Mouse (Mus musculus) hindbrain, embryonic 16.5 days (tissue): ENCODE data around the gene Nudt4. TPM values are rescaled to one million over a fixed set of nuclear protein-coding genes. Genes with fewer than 3 reads are reported as not detected.

Experiments used
- ATAC-seq: fragments of 200-750 bp; cut with Nextera tagmentation; 2 replicates; pipeline ENCODE4 v1.8.0; 2017; ENCODE audit warnings: moderate TSS enrichment, moderate library complexity
- H3K27ac ChIP-seq: fragments of 300-500 bp; sonication (generic); 2 replicates; pipeline ENCODE4 v1.5.1; 2014; ENCODE audit warnings: low read depth, mild to moderate bottlenecking, control low read depth, low read length, moderate library complexity
- H3K27me3 ChIP-seq: fragments of 300-500 bp; sonication (generic); replicated peaks from 2 replicates; pipeline ENCODE4 v1.6.1; 2014; ENCODE audit warnings: low read length; ENCODE audit not compliant: control insufficient read depth, insufficient read depth
- H3K36me3 ChIP-seq: fragments of 300-500 bp; sonication (generic); 2 replicates; pipeline ENCODE4 v1.6.1; 2014; ENCODE audit warnings: mild to moderate bottlenecking, low read length, moderate library complexity, mixed read lengths; ENCODE audit not compliant: control insufficient read depth, insufficient read depth
- H3K4me1 ChIP-seq: fragments of 300-500 bp; sonication (generic); 2 replicates; pipeline ENCODE4 v1.6.1; 2014; ENCODE audit warnings: low read depth, low read length; ENCODE audit not compliant: control insufficient read depth, insufficient read depth
- H3K4me2 ChIP-seq: fragments of 300-500 bp; sonication (generic); 2 replicates; pipeline ENCODE4 v1.6.1; 2014; ENCODE audit warnings: mild to moderate bottlenecking, low read length, control low read depth, moderate library complexity
- H3K4me3 ChIP-seq: fragments of 300-500 bp; sonication (generic); 2 replicates; pipeline ENCODE4 v1.5.1; 2014; ENCODE audit warnings: mild to moderate bottlenecking, low read length, control low read depth, moderate library complexity
- H3K9ac ChIP-seq: fragments of 300-500 bp; sonication (generic); 2 replicates; pipeline ENCODE4 v1.6.1; 2014; ENCODE audit warnings: low read depth, mild to moderate bottlenecking, control low read depth, low read length, moderate library complexity
- H3K9me3 ChIP-seq: fragments of 300-500 bp; sonication (generic); 2 replicates; pipeline ENCODE4 v1.6.1; 2014; ENCODE audit warnings: mild to moderate bottlenecking, low read length, moderate library complexity; ENCODE audit not compliant: control insufficient read depth
- WGBS: fragments of 180-500 bp; shearing (Covaris S2); extraction: QIAGEN DNeasy Blood & Tissue Kit; methylation state at CpG from one replicate; pipeline ENCODE4 v1.1.7; 2014; 5-methylcytosine and 5-hydroxymethylcytosine counted together
- polyA plus RNA-seq: library from polyadenylated mRNA; unstranded; fragments of >200 nt; fragmentation: Nextera tagmentation; extraction: Ambion mirVana; gene quantifications from 2 replicates; pipeline ENCODE4 v1.2.1, GENCODE M21; 2015

Nudt4 gene
- polyA plus RNA-seq, 1 experiment from 2014 or later = 60.7 TPM

DNA sequence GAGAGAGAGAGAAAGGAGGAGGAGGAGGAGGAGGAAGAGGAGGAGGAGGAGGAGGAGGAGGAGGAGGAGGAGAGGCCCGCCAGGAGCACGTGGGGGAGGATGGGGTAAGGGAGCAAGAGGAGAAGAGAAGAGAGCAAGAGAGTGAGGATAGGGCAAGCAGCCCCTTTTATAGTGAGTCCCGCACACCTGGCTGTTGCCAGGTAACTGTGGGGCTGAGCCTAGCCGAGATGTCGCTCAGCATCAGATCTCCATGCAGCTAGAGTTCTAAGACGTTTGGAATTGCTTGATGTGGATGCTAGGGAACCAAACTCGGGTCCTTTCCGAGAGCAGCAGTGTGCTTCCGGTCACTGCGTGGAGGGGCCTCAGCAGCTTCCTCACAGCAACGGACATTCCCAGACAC is 30.5 kb upstream of the Nudt4 start:
- H3K9me3 ChIP-seq = no peaks in the 10 kb centered on the region
- no peak overlapping the region for H3K27ac ChIP-seq
- H3K36me3 ChIP-seq = no peaks in the 10 kb centered on the region
- no peaks in the 10 kb centered on the region for H3K27me3 ChIP-seq
- no peaks in the 10 kb centered on the region for H3K4me1 ChIP-seq
- WGBS = 43% methylated on average over 11 of the region's 11 CpGs
- no peak overlapping the region for H3K4me3 ChIP-seq
- no peak for ATAC-seq
- H3K4me2 ChIP-seq = no peak overlapping the region
- no peak overlapping the region for H3K9ac ChIP-seq

DNA sequence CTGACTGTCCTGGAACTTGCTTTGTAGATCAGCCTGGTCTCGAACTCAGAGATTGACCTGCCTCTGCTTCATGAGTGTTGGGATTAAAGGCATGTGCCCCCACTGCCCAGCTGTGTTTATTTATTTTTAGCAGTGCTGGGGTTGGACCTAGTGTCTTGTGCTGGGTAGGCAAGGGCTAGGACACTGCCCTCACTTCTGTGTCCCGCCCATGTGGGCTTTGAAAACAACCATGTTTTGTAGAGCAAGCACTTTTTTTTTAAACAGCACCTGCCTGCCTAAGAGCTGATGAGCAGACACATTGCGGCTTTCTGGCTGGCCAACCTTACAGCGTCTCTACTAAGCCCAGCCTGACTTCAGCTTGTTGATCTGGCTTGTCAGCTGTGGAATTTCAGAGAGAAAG is 27.3 kb upstream of the Nudt4 start:
- Histone ChIP-seq H3K4me1 (no peaks in the 10 kb centered on the region), H3K27me3 (no peaks in the 10 kb centered on the region), H3K4me2 (no peak overlapping the region), H3K36me3 (no peaks in the 10 kb centered on the region), H3K4me3 (no peak overlapping the region), H3K9me3 (no peaks in the 10 kb centered on the region), H3K9ac (no peak overlapping the region), H3K27ac (no peak overlapping the region)
- 87% methylated on average over 4 of the region's 4 CpGs for WGBS
- no peak for ATAC-seq

DNA sequence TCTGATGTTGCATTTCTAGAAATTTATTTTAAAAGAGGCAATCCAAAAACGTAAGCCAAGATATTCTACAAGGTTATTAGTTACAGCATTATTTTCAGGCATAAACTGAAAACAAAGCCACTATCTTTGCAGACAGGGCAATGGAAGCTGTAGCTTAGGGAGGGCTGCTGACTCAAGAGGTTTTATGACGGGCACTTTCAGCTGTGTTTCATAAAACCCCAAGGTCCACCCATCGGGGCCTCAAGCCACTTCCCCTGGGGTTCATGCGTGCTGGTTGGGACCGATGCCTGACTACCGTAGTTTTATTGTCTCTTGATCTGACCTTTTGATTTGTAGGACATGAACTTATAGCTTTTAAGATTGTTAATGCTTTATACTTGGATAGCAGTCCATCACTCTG is 26.2 kb upstream of the Nudt4 start:
- H3K4me1 ChIP-seq = no peaks in the 10 kb centered on the region
- H3K9ac ChIP-seq = no peak overlapping the region
- H3K27ac ChIP-seq = no peak overlapping the region
- H3K36me3 ChIP-seq = no peaks in the 10 kb centered on the region
- no peaks in the 10 kb centered on the region for H3K9me3 ChIP-seq
- H3K4me3 ChIP-seq = no peak overlapping the region
- H3K4me2 ChIP-seq = no peak overlapping the region
- WGBS = 92% methylated on average over 6 of the region's 6 CpGs
- H3K27me3 ChIP-seq = no peaks in the 10 kb centered on the region
- ATAC-seq = no peak

DNA sequence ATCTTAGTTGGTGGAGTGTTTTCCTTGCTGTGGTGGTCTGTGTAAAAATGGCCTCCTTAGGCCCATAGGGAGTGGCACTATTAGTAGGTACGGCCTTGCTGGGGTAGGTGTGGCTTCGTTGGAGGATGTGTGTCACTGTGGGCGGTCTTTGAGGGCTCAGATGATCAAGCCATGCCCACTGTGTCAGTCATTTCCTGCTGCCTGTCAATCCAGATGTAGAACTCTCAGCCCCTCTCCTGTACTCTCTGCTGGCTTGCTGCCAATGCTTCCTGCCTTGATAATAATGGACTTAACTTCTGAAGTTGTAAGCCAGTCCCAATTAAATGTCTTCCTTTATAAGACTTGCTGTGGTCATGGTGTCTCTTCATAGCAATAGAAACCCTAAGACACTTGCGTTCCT is 25.2 kb upstream of the Nudt4 start:
- Histone ChIP-seq H3K4me3 (no peak overlapping the region), H3K9me3 (no peaks in the 10 kb centered on the region), H3K4me2 (no peak overlapping the region), H3K27ac (no peak overlapping the region), H3K27me3 (no peaks in the 10 kb centered on the region), H3K9ac (no peak overlapping the region), H3K36me3 (no peaks in the 10 kb centered on the region), H3K4me1 (no peaks in the 10 kb centered on the region)
- no peak for ATAC-seq
- WGBS = 94% methylated on average over 4 of the region's 4 CpGs

DNA sequence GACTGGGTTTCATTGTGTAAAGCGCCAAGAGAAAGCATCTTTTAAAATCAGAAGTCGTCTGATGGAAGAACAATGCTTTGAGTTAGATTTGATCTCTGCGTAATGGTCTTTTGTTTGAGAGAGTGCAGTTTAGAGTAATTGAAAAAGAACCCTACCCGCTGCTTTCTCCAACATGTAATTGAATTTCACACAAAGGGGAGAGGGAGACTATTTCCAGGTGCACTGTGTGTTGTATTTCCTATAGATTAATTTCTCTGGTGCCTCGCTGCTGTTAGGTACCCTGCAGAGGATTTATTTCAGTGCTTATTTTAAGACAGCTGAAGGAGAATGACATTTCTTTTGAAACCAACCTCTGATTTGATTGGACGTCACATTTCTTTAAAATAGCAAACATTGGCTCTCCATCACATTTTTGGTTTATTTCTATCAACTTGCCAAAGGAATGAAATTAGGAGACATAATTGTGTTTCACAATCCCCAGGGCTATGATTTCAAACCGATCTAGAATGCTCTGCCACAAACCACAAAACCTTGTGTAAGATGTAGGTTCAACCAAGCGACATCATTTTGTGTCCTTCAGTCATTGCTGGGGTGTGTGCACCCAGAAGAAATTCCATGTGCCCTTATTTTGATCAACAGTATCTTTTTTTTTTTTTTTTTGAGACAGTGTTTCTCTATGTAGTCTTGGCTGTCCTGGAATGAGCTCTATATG is 23.7 kb upstream of the Nudt4 start:
- Histone ChIP-seq H3K4me1 (no peaks in the 10 kb centered on the region), H3K9ac (no peak overlapping the region), H3K27ac (no peak overlapping the region), H3K36me3 (no peaks in the 10 kb centered on the region), H3K4me3 (no peak overlapping the region), H3K27me3 (no peaks in the 10 kb centered on the region), H3K4me2 (no peak overlapping the region), H3K9me3 (no peaks in the 10 kb centered on the region)
- 0 out of 2 replicates have a peak, but pooled peaks have one; percentile 50 for ATAC-seq
- WGBS = 48% methylated on average over 8 of the region's 8 CpGs

DNA sequence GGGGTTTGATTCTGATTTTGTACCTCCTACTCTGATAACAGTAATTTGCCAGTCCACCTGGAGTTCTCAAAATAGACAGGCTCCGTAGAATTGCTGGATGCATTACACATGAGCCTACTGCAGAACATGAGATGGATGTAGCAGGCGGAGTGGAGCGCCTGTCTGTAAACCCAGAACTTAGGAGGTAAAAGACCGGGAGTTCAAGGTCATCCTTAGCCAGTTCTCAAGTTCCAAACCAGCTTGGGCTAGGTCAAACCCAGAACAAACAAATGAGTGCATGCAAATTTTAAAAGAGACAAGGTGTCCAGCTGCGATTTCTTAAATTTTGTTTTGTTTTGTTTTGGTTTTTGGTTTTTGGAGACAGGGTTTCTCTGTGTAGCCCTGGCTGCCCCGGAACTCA is 21.6 kb upstream of the Nudt4 start:
- 92% methylated on average over 6 of the region's 6 CpGs for WGBS
- no peak for ATAC-seq
- Histone ChIP-seq H3K27ac (no peak overlapping the region), H3K27me3 (no peaks in the 10 kb centered on the region), H3K4me1 (no peaks in the 10 kb centered on the region), H3K36me3 (no peaks in the 10 kb centered on the region), H3K4me3 (no peak overlapping the region), H3K9ac (no peak overlapping the region), H3K9me3 (no peaks in the 10 kb centered on the region), H3K4me2 (no peak overlapping the region)

DNA sequence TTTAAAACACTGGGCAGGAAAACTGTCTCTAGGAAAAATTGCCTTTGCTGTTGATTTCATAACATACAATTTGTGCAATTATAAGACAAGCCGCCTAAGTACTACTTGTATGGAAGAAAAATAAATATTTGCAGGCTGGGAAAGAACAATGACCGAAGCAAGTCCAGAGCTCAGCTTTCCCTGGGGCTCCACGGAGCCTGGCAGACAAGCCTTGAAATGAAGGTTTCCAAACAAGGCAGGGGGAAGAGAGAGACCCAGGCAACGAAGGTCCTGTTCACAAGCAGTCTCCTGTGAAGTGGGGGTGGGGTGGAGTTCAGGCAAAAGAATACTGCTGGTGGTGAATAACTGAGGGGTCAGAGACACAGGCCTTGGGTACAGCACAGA is 13.6 kb upstream of the Nudt4 start:
- Histone ChIP-seq H3K4me1 (no peaks in the 10 kb centered on the region), H3K4me2 (no peak overlapping the region), H3K27ac (no peak overlapping the region), H3K9ac (no peak overlapping the region), H3K4me3 (no peak overlapping the region), H3K36me3 (no peaks in the 10 kb centered on the region), H3K9me3 (no peaks in the 10 kb centered on the region), H3K27me3 (no peaks in the 10 kb centered on the region)
- WGBS = 17% methylated on average over 4 of the region's 4 CpGs
- 0 out of 2 replicates have a peak, but pooled peaks have one; percentile 6 for ATAC-seq

DNA sequence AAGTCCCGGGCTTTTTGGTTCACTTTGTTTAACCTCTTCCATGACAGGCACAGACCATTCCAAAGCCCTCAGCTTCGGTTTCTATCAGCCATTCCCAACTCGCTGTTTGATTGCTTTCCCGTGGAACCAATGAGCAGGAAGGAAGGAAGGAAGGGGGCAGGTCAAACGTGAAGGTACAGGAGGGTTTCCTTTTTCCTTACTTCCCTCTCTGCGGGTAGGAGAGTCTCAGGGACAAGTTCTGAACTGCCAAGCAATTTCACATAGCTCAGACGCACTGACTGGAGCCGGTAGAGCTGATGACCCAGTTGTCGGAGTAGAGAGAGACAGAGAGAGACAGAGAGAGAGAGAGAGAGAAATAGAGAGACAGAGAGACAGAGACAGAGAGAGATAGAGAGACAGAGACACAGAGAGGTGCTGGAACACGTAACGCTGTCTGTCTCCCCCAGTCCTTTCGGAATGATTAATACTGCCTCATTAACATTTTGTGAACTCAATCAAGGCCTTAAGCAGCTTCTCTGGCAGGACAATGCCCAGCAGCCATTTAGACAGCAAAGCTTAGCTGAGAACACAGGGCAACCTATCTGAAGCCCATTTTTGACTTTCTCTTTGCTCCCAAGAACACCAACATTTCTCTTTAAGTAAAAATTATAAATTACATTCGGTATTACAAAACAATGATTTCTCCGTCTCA is 13.1 kb upstream of the Nudt4 start:
- Histone ChIP-seq H3K4me2 (peak overlapping the region; percentile 3; the same call in 1 of the 2 replicates), H3K27ac (no peak overlapping the region), H3K9me3 (no peaks in the 10 kb centered on the region), H3K36me3 (no peaks in the 10 kb centered on the region), H3K9ac (no peak overlapping the region), H3K4me1 (no peaks in the 10 kb centered on the region), H3K27me3 (no peaks in the 10 kb centered on the region), H3K4me3 (no peak overlapping the region)
- no peak for ATAC-seq
- 44% methylated on average over 14 of the region's 14 CpGs for WGBS

DNA sequence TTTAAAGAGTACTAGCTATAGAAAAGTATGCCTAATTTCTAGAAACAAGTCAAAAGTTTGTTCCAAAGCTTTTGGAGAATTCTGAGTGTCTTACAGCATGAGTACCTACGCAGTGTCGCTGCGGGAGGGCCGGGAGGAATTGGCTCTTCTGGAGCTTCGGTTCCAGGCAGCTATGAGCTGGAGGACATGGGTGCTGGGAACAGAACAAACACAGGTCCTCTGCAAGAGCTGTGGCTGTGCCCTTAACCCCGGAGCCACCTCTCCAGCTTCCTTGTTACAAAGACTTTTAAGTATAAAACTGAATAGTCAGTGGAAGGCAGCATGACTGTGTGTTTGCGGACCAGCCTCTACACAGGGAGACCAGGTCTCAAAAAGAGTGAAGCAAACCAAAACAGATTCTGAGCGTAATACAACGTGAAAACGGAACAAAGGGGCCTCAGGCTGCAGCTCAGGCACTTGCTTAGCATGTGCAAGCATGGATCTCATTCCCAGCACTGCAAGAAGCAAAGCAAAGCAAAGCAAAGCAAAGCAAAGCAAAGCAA is 12.0 kb upstream of the Nudt4 start:
- H3K27me3 ChIP-seq = no peaks in the 10 kb centered on the region
- 71% methylated on average over 10 of the region's 10 CpGs for WGBS
- H3K9me3 ChIP-seq = no peaks in the 10 kb centered on the region
- H3K4me3 ChIP-seq = no peak overlapping the region
- H3K4me2 ChIP-seq = no peak overlapping the region
- ATAC-seq = no peak
- no peak overlapping the region for H3K27ac ChIP-seq
- no peaks in the 10 kb centered on the region for H3K36me3 ChIP-seq
- no peak overlapping the region for H3K9ac ChIP-seq
- no peaks in the 10 kb centered on the region for H3K4me1 ChIP-seq
